Mouse (Mus musculus) lung, postnatal 25 days (tissue): ENCODE data around the gene Uchl4.
A peak's percentile ranks its signal among the peaks of the same experiment; 100 is the strongest.

ENCODE experiments used
- DNase-seq: peaks from one replicate; pipeline ENCODE4 v3.0.0; 2022; ENCODE audit warnings: low spot score

The Uchl4 gene

DNA sequence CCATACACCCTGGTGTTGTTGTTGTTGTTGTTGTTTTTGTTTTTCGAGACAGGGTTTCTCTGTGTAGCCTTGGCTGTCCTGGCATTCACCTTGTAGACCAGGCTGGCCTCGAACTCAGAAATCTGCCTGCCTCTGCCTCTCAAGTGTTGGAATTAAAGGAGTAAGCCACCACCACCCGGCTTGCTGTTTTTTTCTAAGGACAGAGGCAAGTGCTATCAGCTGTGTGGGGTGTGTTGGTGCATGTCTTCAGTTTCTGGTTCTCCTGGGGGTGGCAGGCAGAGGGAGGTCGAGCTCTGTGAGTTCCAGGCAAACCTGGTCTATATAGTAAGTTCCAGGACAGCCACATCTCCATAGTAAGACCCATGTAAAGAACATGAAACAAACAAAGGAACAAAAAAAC, 39.3 kb downstream of the Uchl4 start:
- DNase-seq, result no peak

DNA sequence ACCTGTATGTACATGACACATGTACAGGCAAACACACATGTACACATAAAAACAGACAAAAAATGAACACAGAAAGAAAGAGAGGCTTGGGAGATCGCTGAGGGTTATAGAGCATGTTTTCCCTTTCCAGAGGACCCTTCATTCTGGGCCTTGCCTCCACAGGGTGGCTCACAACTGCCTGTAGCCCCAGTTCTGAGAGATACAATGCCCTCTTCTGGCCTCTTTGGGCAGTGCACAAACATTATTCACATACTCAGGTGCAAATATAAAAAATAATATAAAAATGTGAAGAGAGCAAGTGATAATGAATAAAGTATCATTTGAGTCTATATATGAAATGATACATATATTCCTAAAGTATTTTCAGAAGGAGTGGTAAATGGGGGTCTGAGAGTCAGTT, 39.9 kb downstream of the Uchl4 start:
- no peak for DNase-seq

DNA sequence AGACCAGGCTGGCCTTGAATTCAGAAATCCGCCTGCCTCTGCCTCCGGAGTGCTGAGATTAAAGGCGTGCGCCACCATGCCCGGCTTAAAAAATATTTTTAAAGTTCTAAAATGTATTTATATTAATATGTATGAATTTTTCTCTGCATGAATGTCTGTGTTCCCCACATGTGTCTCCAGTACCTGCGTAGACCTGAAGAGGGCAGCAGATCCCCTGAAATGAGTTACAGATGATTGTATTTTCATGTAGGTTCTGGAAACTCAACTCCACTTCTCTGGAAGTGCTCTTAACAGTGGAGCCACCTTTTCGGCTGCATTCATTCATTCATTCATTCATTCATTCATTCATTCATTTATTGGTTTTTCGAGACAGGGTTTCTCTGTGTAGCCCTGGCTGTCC, 42.7 kb downstream of the Uchl4 start:
- peak; percentile 70 for DNase-seq

DNA sequence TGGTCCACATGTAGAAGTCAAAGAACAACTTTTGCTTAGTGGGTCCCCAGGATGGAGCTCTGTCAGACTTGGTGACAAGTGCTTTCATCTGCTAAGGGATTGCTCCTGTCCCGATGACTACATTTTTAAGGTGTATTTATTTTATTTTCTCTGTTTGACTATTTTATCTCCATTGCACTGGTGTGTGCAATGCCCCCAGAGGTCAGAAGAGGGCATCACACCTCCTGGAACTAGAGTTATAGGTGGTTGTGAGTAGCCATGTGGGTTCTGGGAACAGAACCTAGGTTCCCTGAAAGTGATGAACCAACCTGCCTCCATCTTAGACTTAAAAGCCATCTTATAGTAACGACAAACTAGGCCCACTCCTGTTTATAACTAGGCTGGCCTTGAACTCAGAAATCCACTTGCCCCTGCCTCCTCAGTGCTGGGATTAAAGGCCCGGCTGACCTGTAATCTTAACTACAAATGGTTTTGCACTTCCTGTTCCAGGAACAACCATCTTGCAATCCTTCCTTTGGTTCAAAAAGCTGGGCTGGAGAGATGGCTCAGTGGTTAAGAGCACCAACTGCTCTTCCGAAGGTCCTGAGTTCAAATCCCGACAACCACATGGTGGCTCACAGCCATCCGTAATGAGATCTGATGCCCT, 43.8 kb downstream of the Uchl4 start:
- DNase-seq, result no peak

DNA sequence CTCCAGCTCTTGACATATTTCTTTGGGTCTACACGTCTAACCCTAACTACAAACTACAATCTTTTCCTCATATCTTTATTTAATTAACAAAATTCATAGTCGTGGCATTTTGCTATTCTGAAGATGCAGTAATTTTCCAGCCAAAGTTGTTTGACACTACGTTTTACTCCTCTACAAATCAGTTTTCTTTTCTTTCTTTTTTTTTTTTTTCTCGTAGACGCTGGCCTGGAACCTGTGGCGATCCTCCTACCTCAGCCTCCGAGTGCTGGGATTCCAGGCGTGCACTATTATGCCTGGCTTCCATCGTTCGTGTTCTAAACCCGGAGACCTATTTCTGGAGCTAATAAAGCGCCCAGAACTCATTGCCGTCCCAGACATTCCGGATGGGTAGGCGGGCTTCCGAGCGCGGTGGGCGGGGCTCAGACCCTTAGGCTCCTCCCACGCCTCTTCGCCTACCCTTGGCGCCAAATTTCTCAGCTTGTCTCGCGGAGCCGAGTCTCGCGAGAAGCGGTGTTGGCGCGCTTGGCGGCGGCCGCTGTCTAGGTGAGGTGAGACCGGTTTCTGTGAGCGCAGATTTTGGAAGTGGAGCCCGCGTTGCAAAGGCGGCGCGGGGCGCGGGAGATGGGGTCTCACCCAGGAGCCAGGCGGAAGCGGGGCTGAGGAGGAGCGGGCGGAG, 46.2 kb downstream of the Uchl4 start, which contains the start of gene Tipin:
TSS of gene Tipin (plus strand) at position 477 of the 676 bp plus-strand sequence.
- peak; percentile 94 for DNase-seq

DNA sequence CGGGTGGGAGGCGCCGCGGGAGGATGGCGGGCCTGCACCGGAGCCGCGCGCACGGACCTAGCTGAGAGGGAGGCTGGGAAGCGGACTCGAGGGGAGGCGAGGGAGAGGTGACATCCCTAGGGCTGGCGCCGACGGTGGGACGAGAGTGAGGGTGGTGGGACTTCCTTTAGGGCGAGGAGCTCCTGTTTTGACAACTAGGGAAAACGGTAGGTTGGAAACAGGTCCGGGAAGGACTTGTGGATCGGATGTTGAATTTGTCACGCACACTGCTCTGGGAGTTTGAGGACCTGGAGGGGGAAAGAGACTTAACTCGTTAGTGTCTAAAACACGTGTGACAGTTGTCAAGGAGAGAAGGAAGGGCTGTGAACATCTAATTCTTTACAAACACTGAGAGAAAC, 46.8 kb downstream of the Uchl4 start:
- no peak for DNase-seq

DNA sequence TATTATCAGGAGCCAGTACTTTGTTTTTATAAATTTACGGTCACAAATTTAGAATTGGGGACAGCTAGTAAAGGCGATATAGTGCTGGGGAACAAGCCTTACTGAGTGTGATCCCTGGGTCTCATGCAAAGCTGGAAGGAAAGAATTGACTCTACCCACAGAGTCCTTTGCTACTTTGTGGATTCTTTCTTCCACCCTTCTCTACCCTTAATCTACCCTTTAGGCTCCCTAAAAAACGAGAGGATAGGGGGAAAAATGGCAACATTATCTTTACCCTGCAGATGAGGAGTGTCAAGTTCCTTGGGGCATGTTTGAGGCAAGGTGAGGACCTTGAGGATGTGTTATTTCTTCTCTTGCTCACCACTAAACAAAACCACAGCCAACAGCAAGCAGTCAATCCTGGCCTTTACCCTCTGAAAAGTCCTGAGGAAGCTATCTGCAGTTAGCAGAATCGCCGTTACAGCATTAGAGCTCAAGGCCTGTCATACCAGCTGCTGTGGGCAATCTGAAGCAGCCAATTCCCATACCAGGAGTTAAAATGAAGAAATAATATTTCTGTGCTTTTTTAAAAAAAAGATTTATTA, 47.5 kb downstream of the Uchl4 start:
- DNase-seq, result no peak
